Mouse (Mus musculus) spleen, embryonic (tissue): ENCODE measurements around the gene Gm13283.
"Not testable (repeated sequence)": the region's sequence is repeated elsewhere in the genome, so short reads cannot be mapped to it uniquely, and the experiment has no call there.

Experiments used
- CTCF ChIA-PET: fragments of 350-600 bp; sonication (Branson Sonifier 250); formaldehyde crosslinking; loops from one replicate; lab custom pipeline; 2022; lab: Charles Lee

Gene Gm13283

GRCm38 (mm10) chr4:88761776-88762175, 1.9 kb downstream of the Gm13283 start:
- CTCF ChIA-PET: not testable (repeated sequence)

GRCm38 (mm10) chr4:88762341-88762740, 2.4 kb downstream of the Gm13283 start:
- CTCF ChIA-PET: not testable (repeated sequence)

- CTCF ChIA-PET: not testable (repeated sequence)
These were observed 3.6 kb downstream of the Gm13283 start for GRCm38 (mm10) chr4:88763384-88764018.

DNA sequence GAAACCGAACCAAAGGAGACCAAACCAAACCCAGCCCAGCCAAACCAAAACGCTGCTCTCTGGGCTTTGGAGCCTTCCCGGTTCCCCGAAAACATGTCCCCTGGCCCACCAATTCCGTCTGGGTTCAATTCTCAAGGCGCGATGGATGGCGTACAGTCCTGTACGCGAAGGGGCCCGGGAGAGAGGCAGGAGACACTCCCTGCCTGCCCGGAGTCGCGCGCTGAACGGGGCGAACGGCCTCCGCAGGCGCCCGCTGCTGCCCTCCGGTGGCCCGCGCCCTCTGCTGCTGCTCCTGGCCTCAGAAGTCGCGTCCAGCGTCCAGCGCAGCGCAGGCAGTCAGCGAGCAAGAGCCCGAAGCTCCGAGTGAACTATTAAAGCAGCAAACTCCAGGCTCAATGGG, 13.6 kb downstream of the Gm13283 start, which contains the start of gene Gm13290:
TSS of gene Gm13290 (plus strand) at position 301 of the 400 bp plus-strand sequence.
- CTCF ChIA-PET: not testable (repeated sequence)

DNA sequence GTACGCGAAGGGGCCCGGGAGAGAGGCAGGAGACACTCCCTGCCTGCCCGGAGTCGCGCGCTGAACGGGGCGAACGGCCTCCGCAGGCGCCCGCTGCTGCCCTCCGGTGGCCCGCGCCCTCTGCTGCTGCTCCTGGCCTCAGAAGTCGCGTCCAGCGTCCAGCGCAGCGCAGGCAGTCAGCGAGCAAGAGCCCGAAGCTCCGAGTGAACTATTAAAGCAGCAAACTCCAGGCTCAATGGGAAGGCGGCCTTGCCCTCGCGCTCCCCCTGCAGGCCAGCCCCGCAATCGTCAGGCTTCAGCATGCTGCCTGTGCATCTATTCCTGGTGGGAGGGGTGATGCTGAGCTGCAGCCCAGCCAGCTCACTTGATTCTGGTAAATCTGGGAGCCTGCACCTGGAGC, 16.7 kb downstream of the Gm13283 start, which contains the start of gene Gm13289:
TSS of gene Gm13289 (plus strand) at position 301 of the 400 bp plus-strand sequence.
- CTCF ChIA-PET: not testable (repeated sequence)

DNA sequence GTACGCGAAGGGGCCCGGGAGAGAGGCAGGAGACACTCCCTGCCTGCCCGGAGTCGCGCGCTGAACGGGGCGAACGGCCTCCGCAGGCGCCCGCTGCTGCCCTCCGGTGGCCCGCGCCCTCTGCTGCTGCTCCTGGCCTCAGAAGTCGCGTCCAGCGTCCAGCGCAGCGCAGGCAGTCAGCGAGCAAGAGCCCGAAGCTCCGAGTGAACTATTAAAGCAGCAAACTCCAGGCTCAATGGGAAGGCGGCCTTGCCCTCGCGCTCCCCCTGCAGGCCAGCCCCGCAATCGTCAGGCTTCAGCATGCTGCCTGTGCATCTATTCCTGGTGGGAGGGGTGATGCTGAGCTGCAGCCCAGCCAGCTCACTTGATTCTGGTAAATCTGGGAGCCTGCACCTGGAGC, 19.6 kb downstream of the Gm13283 start, which contains the start of gene Gm13272:
TSS of gene Gm13272 (plus strand) at position 301 of the 400 bp plus-strand sequence.
- CTCF ChIA-PET: not testable (repeated sequence)

DNA sequence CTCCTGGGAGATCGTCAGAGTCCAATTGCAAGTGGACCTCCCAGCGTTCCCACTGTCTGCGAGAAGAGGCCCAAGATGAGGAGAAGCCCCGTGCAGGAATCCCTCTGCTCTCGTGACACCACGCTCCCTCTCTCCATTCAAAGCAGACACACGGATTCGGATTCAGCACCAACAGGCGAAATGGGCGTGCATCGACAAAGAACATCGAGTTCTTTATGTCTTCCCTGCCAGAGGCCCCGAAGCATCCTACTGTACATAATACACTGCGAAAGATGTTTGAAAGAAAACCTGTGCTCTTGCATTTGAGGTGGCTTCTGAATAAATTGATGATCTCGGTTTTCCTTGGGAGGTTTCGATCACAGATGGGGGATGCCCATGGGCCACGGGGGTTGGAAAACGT, 20.4 kb downstream of the Gm13283 start:
- CTCF ChIA-PET: not testable (repeated sequence)

- CTCF ChIA-PET: not testable (repeated sequence)
These were observed 21.9 kb downstream of the Gm13283 start, which contains the start of gene Ifnz for GRCm38 (mm10) chr4:88781831-88782230. Gene Ifnz (plus strand): TSS chr4:88782131.

DNA sequence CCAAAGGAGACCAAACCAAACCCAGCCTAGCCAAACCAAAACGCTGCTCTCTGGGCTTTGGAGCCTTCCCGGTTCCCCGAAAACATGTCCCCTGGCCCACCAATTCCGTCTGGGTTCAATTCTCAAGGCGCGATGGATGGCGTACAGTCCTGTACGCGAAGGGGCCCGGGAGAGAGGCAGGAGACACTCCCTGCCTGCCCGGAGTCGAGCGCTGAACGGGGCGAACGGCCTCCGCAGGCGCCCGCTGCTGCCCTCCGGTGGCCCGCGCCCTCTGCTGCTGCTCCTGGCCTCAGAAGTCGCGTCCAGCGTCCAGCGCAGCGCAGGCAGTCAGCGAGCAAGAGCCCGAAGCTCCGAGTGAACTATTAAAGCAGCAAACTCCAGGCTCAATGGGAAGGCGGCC, 22.4 kb downstream of the Gm13283 start:
- CTCF ChIA-PET: not testable (repeated sequence)

GRCm38 (mm10) chr4:88785409-88785808, 25.5 kb downstream of the Gm13283 start, which contains the start of gene Gm13276:
Gene Gm13276 (plus strand): TSS chr4:88785709.
- CTCF ChIA-PET: not testable (repeated sequence)

DNA sequence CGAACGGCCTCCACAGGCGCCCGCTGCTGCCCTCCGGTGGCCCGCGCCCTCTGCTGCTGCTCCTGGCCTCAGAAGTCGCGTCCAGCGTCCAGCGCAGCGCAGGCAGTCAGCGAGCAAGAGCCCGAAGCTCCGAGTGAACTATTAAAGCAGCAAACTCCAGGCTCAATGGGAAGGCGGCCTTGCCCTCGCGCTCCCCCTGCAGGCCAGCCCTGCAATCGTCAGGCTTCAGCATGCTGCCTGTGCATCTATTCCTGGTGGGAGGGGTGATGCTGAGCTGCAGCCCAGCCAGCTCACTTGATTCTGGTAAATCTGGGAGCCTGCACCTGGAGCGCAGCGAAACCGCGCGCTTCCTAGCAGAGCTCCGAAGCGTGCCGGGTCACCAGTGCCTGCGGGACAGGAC, 28.5 kb downstream of the Gm13283 start, which contains the start of gene Gm13277:
TSS of gene Gm13277 (plus strand) at position 231 of the 400 bp plus-strand sequence.
- CTCF ChIA-PET: not testable (repeated sequence)

DNA sequence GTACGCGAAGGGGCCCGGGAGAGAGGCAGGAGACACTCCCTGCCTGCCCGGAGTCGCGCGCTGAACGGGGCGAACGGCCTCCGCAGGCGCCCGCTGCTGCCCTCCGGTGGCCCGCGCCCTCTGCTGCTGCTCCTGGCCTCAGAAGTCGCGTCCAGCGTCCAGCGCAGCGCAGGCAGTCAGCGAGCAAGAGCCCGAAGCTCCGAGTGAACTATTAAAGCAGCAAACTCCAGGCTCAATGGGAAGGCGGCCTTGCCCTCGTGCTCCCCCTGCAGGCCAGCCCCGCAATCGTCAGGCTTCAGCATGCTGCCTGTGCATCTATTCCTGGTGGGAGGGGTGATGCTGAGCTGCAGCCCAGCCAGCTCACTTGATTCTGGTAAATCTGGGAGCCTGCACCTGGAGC, 31.3 kb downstream of the Gm13283 start, which contains the start of gene Gm13278:
TSS of gene Gm13278 (plus strand) at position 301 of the 400 bp plus-strand sequence.
- CTCF ChIA-PET: not testable (repeated sequence)

DNA sequence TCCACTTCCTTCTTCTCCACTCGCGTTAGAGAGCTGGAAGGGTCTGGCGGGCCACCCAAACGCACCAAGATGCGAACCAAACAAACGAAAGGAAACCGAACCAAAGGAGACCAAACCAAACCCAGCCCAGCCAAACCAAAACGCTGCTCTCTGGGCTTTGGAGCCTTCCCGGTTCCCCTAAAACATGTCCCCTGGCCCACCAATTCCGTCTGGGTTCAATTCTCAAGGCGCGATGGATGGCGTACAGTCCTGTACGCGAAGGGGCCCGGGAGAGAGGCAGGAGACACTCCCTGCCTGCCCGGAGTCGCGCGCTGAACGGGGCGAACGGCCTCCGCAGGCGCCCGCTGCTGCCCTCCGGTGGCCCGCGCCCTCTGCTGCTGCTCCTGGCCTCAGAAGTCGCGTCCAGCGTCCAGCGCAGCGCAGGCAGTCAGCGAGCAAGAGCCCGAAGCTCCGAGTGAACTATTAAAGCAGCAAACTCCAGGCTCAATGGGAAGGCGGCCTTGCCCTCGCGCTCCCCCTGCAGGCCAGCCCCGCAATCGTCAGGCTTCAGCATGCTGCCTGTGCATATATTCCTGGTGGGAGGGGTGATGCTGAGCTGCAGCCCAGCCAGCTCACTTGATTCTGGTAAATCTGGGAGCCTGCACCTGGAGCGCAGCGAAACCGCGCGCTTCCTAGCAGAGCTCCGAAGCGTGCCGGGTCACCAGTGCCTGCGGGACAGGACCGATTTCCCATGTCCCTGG, 34.2 kb downstream of the Gm13283 start, which contains the start of gene Gm13275:
TSS of gene Gm13275 (plus strand) at position 552 of the 740 bp plus-strand sequence.
- CTCF ChIA-PET: not testable (repeated sequence)

DNA sequence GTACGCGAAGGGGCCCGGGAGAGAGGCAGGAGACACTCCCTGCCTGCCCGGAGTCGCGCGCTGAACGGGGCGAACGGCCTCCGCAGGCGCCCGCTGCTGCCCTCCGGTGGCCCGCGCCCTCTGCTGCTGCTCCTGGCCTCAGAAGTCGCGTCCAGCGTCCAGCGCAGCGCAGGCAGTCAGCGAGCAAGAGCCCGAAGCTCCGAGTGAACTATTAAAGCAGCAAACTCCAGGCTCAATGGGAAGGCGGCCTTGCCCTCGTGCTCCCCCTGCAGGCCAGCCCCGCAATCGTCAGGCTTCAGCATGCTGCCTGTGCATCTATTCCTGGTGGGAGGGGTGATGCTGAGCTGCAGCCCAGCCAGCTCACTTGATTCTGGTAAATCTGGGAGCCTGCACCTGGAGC, 37.2 kb downstream of the Gm13283 start, which contains the start of gene Gm13279:
TSS of gene Gm13279 (plus strand) at position 301 of the 400 bp plus-strand sequence.
- CTCF ChIA-PET: not testable (repeated sequence)

- CTCF ChIA-PET: not testable (repeated sequence)
These were observed 39.4 kb downstream of the Gm13283 start, which contains the start of gene Gm13285 for GRCm38 (mm10) chr4:88799365-88799764. Gene Gm13285 (plus strand): TSS chr4:88799665.

GRCm38 (mm10) chr4:88802954-88803353, 43.0 kb downstream of the Gm13283 start, which contains the start of gene Gm13287:
Gene Gm13287 (plus strand): TSS chr4:88803254.
- CTCF ChIA-PET: not testable (repeated sequence)

DNA sequence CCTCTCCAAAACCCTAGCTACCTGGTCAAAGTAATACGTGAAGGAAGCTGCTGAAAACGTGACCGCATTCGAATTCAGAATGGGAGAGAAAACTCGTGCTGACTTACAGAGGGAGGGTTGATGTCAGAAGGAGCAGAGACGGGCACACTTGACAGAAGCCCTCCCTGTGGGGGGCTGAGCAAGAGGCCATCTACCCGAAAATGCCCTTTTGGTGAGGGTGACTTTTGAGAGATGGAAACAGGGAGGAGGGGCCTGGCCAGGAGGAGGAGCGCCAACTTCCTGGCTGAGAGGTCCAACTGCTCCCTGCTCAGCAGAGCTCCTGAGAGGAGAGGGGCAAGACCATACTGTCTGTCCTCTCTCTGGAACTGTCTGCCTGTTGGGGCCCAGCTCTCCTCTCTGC, 45.3 kb downstream of the Gm13283 start, which contains the start of gene Gm13288:
TSS of gene Gm13288 (plus strand) at position 301 of the 400 bp plus-strand sequence.
- CTCF ChIA-PET: not testable (repeated sequence)

- CTCF ChIA-PET: not testable (repeated sequence)
These were observed 45.8 kb downstream of the Gm13283 start for GRCm38 (mm10) chr4:88805761-88806160.
